Mouse (Mus musculus) ovary, adult 18-20 months (tissue): ENCODE results near the gene Bcr.

Source experiments
- DNase-seq: peaks from one replicate; pipeline ENCODE4 v3.0.0; 2022; ENCODE audit warnings: low spot score, mixed read lengths

The Bcr gene

GRCm38 (mm10) chr10:75130372-75131046 lies 70.1 kb downstream of the Bcr start:
- no peak for DNase-seq

DNA sequence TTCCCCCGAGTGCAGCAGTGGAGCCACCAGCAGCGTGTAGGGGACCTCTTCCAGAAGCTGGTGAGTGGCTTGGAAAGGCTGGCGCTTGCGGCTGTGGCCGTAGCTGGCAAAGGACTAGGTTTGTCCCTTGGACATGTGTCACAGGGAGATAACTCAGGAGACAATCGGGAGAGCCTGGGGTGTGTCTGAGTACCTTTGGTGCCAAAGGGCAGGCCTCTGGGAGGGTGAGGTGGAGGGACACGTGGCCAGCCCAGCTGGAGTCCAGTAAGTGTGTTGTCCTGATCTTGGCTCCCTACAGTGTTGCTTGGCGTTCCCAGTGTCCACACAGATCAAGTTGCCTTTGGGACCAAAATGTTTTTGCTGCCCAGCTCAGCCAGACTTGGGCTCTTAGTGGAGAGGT lies 71.2 kb downstream of the Bcr start:
- DNase-seq = no peak

DNA sequence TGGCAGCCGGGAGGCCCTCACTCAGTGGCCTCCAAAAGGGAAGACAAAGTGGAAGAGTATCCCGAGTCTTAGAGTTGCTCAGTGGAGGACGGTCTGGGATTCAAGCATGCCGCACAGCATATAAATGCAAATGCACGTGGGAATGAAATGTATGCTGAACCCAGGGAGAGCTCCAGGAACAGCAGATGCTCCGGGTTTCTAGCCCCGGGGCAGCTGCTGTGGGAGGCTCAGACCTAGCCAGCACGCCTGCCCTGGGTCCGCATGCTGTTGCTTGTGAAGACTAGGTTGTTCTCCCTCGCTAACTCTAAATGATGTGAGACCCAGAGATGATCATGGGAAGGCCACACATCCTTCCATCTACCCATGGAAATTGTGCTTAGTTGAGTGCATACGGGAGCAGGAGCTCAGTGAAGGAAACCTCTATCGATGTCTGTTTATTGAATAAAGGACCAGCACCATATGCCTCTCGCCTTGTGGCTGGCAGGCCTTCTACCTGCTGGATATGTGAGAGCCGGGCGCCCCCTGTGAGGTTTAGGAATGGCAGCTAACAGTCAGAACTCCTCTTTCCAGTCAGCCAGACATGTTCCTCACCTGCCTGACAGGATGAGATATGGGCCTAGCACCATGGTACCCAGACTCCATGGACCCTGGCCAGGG lies 74.6 kb downstream of the Bcr start:
- DNase-seq = no peak

DNA sequence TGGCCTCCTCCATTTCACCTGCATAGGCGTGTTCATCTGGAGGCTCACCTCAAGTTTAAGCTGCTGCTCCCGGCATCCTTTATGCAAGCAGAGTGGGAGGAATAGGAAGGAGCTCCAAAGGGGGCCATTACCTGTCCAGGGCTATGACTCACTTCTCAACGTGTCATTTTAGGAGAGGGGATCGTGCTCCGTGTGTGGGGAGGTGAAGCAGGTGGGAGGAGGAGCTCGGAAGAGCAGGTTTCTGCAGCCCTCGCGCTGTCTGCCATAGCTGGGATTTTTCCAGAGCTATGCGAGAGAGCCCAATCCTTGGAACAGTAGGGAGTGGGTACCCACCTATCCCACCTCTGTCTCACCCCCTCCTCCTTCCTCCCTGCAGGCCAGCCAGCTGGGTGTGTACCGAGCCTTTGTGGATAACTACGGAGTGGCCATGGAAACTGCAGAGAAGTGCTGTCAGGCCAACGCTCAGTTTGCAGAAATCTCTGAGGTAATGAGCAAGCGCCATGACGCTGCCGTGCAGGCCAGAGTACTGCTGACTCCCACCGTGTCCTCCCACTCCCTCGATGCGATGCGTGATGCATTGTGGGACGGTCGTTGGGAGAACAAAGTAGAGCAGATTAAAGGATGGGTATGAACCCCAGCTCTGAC lies 75.2 kb downstream of the Bcr start:
- no peak for DNase-seq

GRCm38 (mm10) chr10:75137148-75137547 lies 76.8 kb downstream of the Bcr start:
- DNase-seq = no peak

DNA sequence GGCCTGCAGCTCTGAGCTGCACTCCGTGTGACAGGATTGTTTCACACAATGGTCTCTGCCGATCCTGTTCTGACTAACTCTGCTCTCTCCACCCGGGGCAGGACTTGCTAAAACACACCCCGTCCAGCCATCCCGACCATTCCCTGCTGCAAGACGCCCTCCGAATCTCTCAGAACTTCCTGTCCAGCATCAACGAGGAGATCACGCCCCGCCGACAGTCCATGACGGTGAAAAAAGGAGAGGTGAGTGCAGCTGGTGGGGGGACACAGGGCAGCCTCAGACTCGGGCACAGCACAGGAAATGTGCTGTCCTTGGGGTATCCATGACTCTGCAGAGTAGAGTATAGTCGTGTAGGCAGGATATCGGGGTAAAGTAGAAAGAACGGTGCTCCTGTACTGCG lies 84.8 kb downstream of the Bcr start:
- no peak for DNase-seq

GRCm38 (mm10) chr10:75146001-75146400 lies 85.6 kb downstream of the Bcr start:
- DNase-seq = no peak

DNA sequence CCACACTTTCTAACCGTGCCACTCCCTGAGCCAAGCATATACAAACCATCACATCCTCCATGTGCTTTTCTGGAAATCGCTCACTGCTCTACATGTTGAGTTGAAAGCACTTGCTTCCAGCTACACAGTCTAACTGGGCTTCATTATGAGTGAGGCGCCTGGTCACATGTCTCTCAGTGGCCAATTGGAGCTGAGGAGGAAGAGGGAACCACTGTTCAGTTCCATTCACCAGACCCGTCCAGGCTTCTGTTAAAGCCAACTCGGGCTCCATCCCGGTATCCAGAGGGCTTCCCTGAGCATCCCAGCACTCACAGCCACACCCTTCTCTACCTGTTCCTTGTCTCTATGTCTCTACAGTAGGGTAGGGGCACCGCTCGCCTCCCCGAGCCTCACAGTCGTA lies 86.2 kb downstream of the Bcr start:
- no peak for DNase-seq

DNA sequence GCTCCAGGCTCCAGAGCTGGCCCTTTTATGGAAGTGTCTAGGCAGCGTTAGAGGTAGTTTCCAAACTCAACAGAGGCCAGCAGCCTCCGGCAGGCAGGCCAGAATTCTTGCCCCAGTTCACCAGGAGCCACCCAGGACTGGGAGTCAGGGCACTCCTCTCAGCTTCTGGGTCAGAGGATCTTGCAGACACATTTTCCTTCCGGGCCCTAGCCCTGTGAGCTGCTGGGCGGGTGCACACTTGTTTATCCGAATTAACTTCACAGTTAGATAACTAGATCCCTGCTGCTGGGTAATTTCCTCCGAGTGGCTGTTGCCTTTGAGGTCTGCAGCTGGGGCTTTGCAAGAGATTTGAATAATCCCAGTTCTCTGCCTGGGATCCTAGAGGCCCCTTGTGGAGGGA lies 87.9 kb downstream of the Bcr start:
- DNase-seq = no peak

DNA sequence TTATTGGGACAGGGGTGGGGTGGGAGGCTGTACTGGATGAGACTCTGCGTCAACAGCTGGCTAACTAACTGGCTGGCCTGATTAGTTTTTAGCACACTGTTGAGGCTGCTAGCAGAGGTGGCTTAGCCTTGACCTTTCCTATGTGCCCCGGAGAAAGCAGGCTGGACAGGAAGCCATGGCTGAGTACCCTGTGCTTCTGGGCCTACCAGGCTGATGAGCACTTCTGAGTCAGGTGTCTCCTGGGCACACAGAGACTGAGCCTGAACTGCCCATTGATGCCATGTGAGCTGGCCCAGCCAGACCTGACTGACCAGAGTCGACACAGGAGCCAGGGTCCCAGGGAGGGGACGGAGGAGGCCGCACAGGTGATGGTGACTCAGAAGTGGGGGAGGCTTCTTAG lies 90.0 kb downstream of the Bcr start:
- no peak for DNase-seq

DNA sequence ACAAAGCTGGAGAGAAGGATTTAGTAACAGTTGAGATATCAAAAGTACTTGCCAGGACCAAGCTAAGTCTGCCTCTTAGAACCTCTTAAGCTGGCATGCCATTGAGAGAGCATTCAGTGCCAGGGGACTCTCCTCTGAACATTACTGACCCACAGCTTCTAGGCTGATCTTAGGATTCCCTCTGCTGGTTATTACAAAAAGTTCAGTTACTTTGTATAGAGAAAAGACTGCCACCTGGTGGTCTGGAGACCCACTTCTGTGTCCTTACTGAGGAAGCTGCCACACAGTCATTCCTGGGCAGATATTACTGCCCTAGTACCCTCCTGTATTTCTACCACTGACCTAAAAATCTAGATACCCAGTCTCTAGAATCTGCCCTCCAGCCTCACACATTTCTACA lies 90.9 kb downstream of the Bcr start:
- DNase-seq = peak; percentile 37

- no peak for DNase-seq
These were observed 96.4 kb downstream of the Bcr start for GRCm38 (mm10) chr10:75156835-75157234.

GRCm38 (mm10) chr10:75157713-75158112 lies 97.3 kb downstream of the Bcr start:
- DNase-seq = no peak

GRCm38 (mm10) chr10:75158356-75158755 lies 98.0 kb downstream of the Bcr start:
- DNase-seq = no peak

DNA sequence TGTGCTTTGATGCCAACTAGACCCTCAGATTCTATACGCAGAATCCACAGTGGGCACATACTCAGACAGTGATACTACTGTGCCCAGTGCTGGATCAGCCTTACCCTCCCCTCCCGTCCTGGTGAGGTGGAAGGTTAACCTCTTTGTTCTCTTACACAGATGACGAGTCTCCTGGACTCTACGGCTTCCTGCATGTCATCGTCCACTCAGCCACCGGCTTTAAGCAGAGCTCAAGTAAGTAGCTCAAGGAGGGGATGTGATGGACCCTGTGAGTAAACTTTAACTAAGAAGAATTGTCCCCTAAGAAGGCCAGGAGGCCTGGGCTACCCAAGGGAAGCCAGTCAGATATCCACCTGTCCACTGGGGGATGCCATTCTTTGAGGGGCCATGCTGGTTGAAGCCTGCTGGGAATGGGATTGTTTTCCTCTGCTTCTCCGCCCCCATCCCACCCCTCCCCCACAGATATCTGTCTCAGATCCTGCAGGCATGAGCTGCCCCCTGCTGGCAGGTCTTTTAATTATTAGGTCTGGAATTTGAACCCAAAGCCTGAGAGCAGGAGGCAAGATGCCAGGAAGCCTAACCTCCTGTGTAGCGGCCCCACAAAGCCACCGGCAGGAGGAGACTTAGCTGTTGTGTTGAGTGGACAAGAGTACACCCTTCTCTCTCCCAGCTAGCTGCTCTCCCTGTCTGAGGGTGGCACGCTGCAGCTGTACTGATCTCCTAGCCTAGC lies 99.9 kb downstream of the Bcr start:
- DNase-seq = no peak

DNA sequence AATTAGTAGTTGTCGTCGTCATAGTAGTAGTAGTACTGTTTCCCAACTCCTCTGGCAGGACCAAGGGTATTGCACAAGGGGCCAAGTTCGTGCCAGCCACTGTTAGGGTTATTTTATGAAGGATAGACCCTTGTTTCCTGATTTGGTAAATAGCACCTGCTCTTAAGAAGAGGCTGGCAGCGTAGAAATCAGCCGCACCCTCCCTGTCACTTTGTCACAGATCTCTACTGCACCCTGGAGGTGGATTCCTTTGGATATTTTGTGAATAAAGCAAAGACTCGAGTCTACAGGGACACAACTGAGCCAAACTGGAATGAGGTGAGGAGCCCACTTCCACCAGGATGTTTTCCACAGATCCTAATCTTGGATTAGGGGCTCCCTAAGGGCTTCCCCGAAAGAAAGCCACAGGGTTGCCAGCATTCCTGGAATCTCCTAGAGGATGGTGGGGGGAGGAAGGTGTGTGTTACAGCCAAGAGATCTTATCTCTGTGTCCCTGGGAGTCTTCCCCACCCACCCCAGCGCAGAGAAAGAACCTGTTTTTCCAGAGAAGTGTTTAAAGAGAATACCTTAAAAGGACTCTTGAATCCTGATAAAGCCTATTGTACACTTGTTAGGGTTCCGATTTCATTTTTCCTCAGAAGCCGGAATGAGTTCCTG lies 105.6 kb downstream of the Bcr start:
- DNase-seq = no peak

- no peak for DNase-seq
These were observed 106.2 kb downstream of the Bcr start for GRCm38 (mm10) chr10:75166601-75167000.

DNA sequence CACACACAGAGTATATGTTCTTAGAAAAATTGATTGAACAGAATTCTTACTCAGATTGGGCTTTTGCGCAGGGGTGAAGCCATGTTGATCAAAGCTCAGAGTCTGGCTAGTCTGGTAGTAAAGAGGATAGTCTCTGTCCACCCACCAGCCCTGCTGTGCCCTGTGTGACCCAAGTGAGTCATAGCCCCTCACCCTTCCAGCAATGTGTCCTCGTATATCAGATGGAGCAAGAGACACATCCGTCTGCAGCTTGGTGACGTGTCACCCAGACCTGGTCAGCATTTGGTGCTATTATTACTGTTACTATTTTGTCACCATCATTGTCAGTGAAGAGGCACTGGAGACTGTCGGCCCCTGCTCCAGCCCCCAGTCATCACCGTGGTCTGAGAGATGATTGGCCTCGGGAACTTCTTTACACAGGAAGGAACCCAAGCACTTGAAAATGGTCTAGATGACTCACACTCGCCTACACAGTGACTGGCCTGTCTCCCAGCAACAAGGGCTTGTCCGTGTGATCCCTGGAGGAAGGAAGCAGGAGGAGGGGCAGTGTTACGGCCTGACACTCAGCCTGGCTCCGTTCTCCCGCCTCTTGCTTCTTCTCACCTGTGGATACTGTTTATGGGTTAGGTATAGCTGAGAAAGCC lies 109.9 kb downstream of the Bcr start:
- no peak for DNase-seq

DNA sequence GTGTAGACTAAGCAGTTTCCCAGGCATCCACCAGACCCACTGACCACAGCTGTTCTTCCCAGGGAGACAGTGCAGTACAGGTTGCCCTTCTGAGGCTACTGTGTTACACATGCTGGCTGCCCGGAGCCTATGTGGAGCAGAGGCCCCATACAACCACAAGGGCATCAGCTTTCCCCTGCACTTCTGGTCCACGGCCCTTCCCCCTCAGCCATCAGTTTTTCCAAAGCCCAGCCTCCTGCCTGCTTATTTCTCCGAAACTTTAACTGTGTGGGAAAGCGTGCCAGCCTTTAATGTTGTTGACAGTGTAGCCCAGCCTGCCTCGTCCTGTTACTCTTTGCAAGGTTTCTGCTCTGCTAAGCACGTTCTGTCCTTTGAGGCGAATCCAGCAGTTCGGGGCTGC lies 112.7 kb downstream of the Bcr start:
- no peak for DNase-seq

GRCm38 (mm10) chr10:75173712-75174111 lies 113.3 kb downstream of the Bcr start:
- no peak for DNase-seq

DNA sequence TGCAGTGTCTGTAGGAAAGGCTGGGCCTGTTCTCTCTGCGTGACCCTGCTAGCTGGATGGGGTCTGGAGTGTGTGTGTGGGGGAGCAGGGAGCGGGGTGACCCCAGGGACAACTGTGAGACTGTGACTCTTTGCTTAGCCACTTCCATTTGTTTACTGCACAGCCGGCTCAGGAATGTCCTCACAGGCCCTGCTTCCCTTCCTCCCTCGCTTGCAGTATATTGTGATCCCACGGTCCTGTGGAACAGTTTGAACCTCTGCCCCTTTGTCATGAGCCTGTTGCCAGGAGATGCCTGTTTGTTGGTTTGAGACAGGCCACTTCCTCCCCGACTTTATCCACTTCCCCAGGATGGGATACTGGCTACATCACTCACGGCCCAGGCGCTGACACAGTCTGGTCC lies 116.1 kb downstream of the Bcr start:
- no peak for DNase-seq

- DNase-seq = no peak
These were observed 118.5 kb downstream of the Bcr start for GRCm38 (mm10) chr10:75178911-75179310.
